Mouse (Mus musculus): ENCODE data around the gene Mettl1. TPM values are rescaled to one million over a fixed set of nuclear protein-coding genes. Genes with fewer than 3 reads are reported as not detected.

The Mettl1 gene
- polyA plus RNA-seq, 1 experiment from 2014 or later: 37.4 TPM

GRCm38 (mm10) chr10:127085633-127086032, 44.4 kb downstream of the Mettl1 start:
- DNase-seq (ENCODE audit: low spot score) (no peak), ATAC-seq (replicated peaks; ENCODE audit: low FRiP score, low read depth) (no peak)
- Histone ChIP-seq H3K4me1 (replicated peaks; ENCODE audit: insufficient read depth, low read length) (peaks cover 13% of the 10 kb centered on the region), H3K27ac (no peak overlapping the region), H3K9me3 (replicated peaks; ENCODE audit: low read length) (no peaks in the 10 kb centered on the region), H3K9ac (ENCODE audit: low read depth, low read length) (no peak overlapping the region), H3K27me3 (ENCODE audit: insufficient read depth, low read length) (peaks cover 31% of the 10 kb centered on the region), H3K4me3 (replicated peaks; ENCODE audit: low read depth, low read length) (no peak overlapping the region), H3K36me3 (ENCODE audit: insufficient read depth, low read length) (no peaks in the 10 kb centered on the region), H3K4me2 (ENCODE audit: low read length) (no peak overlapping the region)
- WGBS: 68% methylated on average over 6 of the region's 6 CpGs
- peak; percentile 31 for TF ChIP-seq CTCF (IDR thresholded peaks at IDR 0.05; ENCODE audit: low read depth)

GRCm38 (mm10) chr10:127090560-127091411, 49.6 kb downstream of the Mettl1 start:
- WGBS: 8% methylated on average over 57 of the region's 57 CpGs
- peak; percentile 61 for DNase-seq (ENCODE audit: low spot score)

GRCm38 (mm10) chr10:127091507-127092396, 50.5 kb downstream of the Mettl1 start:
- 10% methylated on average over 51 of the region's 51 CpGs for WGBS
- peak; percentile 22; the same call in 1 of the 2 replicates for ATAC-seq (replicated peaks; ENCODE audit: low FRiP score, low read depth)
- peak overlapping the region; percentile 42 for H3K4me2 ChIP-seq (ENCODE audit: low read length)
- H3K9ac ChIP-seq (ENCODE audit: low read depth, low read length): no peak overlapping the region
- peak overlapping the region; percentile 13; the same call in 1 of the 2 replicates for H3K4me3 ChIP-seq (replicated peaks; ENCODE audit: low read depth, low read length)
- H3K4me1 ChIP-seq (replicated peaks; ENCODE audit: insufficient read depth, low read length): peaks cover 16% of the 10 kb centered on the region
- H3K27me3 ChIP-seq (ENCODE audit: insufficient read depth, low read length): peaks cover 32% of the 10 kb centered on the region
- 0 out of 2 replicates have a peak, but pooled peaks have one; percentile 2 for TF ChIP-seq CTCF (IDR thresholded peaks at IDR 0.05; ENCODE audit: low read depth)
- no peak for DNase-seq (ENCODE audit: low spot score)
- peaks cover 9% of the 10 kb centered on the region; the same call in 1 of the 2 replicates for H3K36me3 ChIP-seq (ENCODE audit: insufficient read depth, low read length)
- no peaks in the 10 kb centered on the region for H3K9me3 ChIP-seq (replicated peaks; ENCODE audit: low read length)
- H3K27ac ChIP-seq: no peak overlapping the region

More at GRCm38 (mm10) chr10:127090560-127091411, 49.6 kb downstream of the Mettl1 start:
- ATAC-seq (replicated peaks; ENCODE audit: low FRiP score, low read depth): peak; percentile 19; the same call in 1 of the 2 replicates
- no peak for TF ChIP-seq CTCF (IDR thresholded peaks at IDR 0.05; ENCODE audit: low read depth)
- Histone ChIP-seq H3K36me3 (ENCODE audit: insufficient read depth, low read length) (0 out of 2 replicates have a peak, but pooled peaks cover 2% of the 10 kb centered on the region), H3K27ac (no peak overlapping the region), H3K4me2 (ENCODE audit: low read length) (peak overlapping the region; percentile 42), H3K4me1 (replicated peaks; ENCODE audit: insufficient read depth, low read length) (peaks cover 16% of the 10 kb centered on the region), H3K9me3 (replicated peaks; ENCODE audit: low read length) (no peaks in the 10 kb centered on the region), H3K4me3 (replicated peaks; ENCODE audit: low read depth, low read length) (peak overlapping the region; percentile 13; the same call in 1 of the 2 replicates), H3K27me3 (ENCODE audit: insufficient read depth, low read length) (peaks cover 32% of the 10 kb centered on the region), H3K9ac (ENCODE audit: low read depth, low read length) (no peak overlapping the region)

DNA sequence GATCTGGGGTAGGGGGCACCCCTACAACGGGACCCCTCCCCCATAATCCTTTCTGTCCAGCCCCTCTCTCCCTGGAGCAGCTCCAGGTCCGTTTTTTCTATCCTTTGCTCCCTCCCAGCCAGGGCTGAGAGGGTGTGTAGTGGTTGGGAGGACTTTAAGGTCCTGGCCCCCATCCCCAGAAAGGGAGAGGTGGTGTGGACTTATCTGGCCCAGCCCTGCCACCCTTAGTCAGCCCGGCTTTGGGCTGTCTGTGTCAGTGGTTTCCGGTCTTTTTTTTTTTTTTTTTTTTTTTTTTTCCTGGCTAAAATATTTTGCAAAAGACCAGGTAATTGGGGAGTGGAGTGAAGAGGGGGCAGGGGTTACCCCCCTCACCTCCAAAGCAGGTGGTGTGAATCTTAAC, 51.5 kb downstream of the Mettl1 start:
- DNase-seq (ENCODE audit: low spot score) (no peak), ATAC-seq (replicated peaks; ENCODE audit: low FRiP score, low read depth) (no peak)
- peaks cover 16% of the 10 kb centered on the region for H3K4me1 ChIP-seq (replicated peaks; ENCODE audit: insufficient read depth, low read length)
- no peak overlapping the region for H3K9ac ChIP-seq (ENCODE audit: low read depth, low read length)
- peaks cover 15% of the 10 kb centered on the region; the same call in 1 of the 2 replicates for H3K36me3 ChIP-seq (ENCODE audit: insufficient read depth, low read length)
- no peak for TF ChIP-seq CTCF (IDR thresholded peaks at IDR 0.05; ENCODE audit: low read depth)
- H3K27ac ChIP-seq: no peak overlapping the region
- H3K4me2 ChIP-seq (ENCODE audit: low read length): no peak overlapping the region
- 59% methylated on average over 4 of the region's 4 CpGs for WGBS
- no peak overlapping the region for H3K4me3 ChIP-seq (replicated peaks; ENCODE audit: low read depth, low read length)
- H3K27me3 ChIP-seq (ENCODE audit: insufficient read depth, low read length): peaks cover 32% of the 10 kb centered on the region
- no peaks in the 10 kb centered on the region for H3K9me3 ChIP-seq (replicated peaks; ENCODE audit: low read length)

DNA sequence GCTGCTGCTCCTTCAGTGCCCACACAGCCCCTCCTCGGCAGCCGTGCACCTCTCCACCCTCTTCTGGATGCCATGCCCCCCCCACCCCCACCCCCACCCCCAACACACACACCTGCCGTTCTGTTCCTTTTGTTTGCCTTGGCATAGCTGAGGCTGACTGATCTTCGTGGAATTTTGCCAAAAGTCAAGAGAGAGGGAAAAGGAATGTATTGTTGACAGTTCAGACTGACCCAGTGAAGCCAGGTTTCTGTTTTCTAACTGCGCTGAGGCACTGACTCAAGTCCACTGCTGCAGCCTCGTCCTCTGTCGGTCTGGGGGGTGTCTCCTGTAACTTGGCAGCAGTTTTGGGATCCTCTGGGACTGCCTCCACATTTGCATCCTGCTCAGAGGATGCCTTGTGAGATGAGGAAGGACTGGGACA, 53.2 kb downstream of the Mettl1 start:
- ATAC-seq (replicated peaks; ENCODE audit: low FRiP score, low read depth): no peak
- Histone ChIP-seq H3K27ac (no peak overlapping the region), H3K9me3 (replicated peaks; ENCODE audit: low read length) (no peaks in the 10 kb centered on the region), H3K9ac (ENCODE audit: low read depth, low read length) (no peak overlapping the region), H3K4me3 (replicated peaks; ENCODE audit: low read depth, low read length) (no peak overlapping the region), H3K36me3 (ENCODE audit: insufficient read depth, low read length) (peaks cover 19% of the 10 kb centered on the region; the same call in 1 of the 2 replicates), H3K4me1 (replicated peaks; ENCODE audit: insufficient read depth, low read length) (peaks cover 16% of the 10 kb centered on the region), H3K27me3 (ENCODE audit: insufficient read depth, low read length) (peaks cover 29% of the 10 kb centered on the region), H3K4me2 (ENCODE audit: low read length) (no peak overlapping the region)
- peak; percentile 28 for DNase-seq (ENCODE audit: low spot score)
- TF ChIP-seq CTCF (IDR thresholded peaks at IDR 0.05; ENCODE audit: low read depth): no peak
- WGBS: 26% methylated on average over 7 of the region's 7 CpGs

MicroRNA genes within 50 kb of the gene (microRNA counts, 519-probe panel; counts per million panel counts)
- 4,057 counts per million, percentile 76 among the panel's probes with 10 or more counts for microRNA mmu-miR-26a
- microRNA mmu-miR-546: 330 counts per million, percentile 68 among the panel's probes with 10 or more counts

Small RNA genes within 50 kb of the gene (microRNA-seq; reads per million reads assigned to microRNA genes)
- gene Mir26a-2 (67.1 reads per million, percentile 48 among the genes with 10 or more reads in this experiment), gene Mir546 (not detected)

Other genes with a start within 250 kb of the Mettl1 start
- gene Atp23, start 140.1 kb upstream of the Mettl1 start, polyA plus RNA-seq (2015; fragmentation: Nextera tagmentation; extraction: Ambion mirVana): 20.5 and 22.6 TPM in 2 replicates
- gene Ctdsp2, start 62.7 kb upstream of the Mettl1 start, polyA plus RNA-seq (2015; fragmentation: Nextera tagmentation; extraction: Ambion mirVana): 62.4 and 68.5 TPM in 2 replicates
- gene Avil, start 40.7 kb upstream of the Mettl1 start, polyA plus RNA-seq (2015; fragmentation: Nextera tagmentation; extraction: Ambion mirVana): 0.07 and 0.10 TPM in 2 replicates
- gene Tsfm, start 10.6 kb upstream of the Mettl1 start, polyA plus RNA-seq (2015; fragmentation: Nextera tagmentation; extraction: Ambion mirVana): 97.3 and 109 TPM in 2 replicates
- 0.89 and 1.3 TPM in 2 replicates for gene Eef1akmt3, start 99 bp downstream of the Mettl1 start, polyA plus RNA-seq (2015; fragmentation: Nextera tagmentation; extraction: Ambion mirVana)
- gene Cyp27b1, start 6.8 kb downstream of the Mettl1 start, polyA plus RNA-seq (2015; fragmentation: Nextera tagmentation; extraction: Ambion mirVana): 38.9 and 58.0 TPM in 2 replicates
- gene March9, start 18.8 kb downstream of the Mettl1 start, polyA plus RNA-seq (2015; fragmentation: Nextera tagmentation; extraction: Ambion mirVana): 1.6 and 1.9 TPM in 2 replicates
- 1,113 and 1,153 TPM in 2 replicates for gene Cdk4, start 22.1 kb downstream of the Mettl1 start, polyA plus RNA-seq (2015; fragmentation: Nextera tagmentation; extraction: Ambion mirVana)
- gene Tspan31, start 28.9 kb downstream of the Mettl1 start, polyA plus RNA-seq (2015; fragmentation: Nextera tagmentation; extraction: Ambion mirVana): 157 and 171 TPM in 2 replicates
- gene Agap2, start 33.9 kb downstream of the Mettl1 start, polyA plus RNA-seq (2015; fragmentation: Nextera tagmentation; extraction: Ambion mirVana): 0.04 and 0.09 TPM in 2 replicates
- 107 and 114 TPM in 2 replicates for gene Os9, start 79.7 kb downstream of the Mettl1 start, polyA plus RNA-seq (2015; fragmentation: Nextera tagmentation; extraction: Ambion mirVana)
- gene B4galnt1, start 123.8 kb downstream of the Mettl1 start, polyA plus RNA-seq (2015; fragmentation: Nextera tagmentation; extraction: Ambion mirVana): 15.0 and 16.4 TPM in 2 replicates
- 2.8 and 3.1 TPM in 2 replicates for gene Slc26a10, start 139.2 kb downstream of the Mettl1 start, polyA plus RNA-seq (2015; fragmentation: Nextera tagmentation; extraction: Ambion mirVana)
- 27.9 and 29.0 TPM in 2 replicates for gene Arhgef25, start 148.7 kb downstream of the Mettl1 start, polyA plus RNA-seq (2015; fragmentation: Nextera tagmentation; extraction: Ambion mirVana)
- gene Dtx3, start 154.3 kb downstream of the Mettl1 start, polyA plus RNA-seq (2015; fragmentation: Nextera tagmentation; extraction: Ambion mirVana): 83.3 and 85.1 TPM in 2 replicates
- 45.0 and 50.1 TPM in 2 replicates for gene Pip4k2c, start 170.2 kb downstream of the Mettl1 start, polyA plus RNA-seq (2015; fragmentation: Nextera tagmentation; extraction: Ambion mirVana)
- 0.28 and 0.47 TPM in 2 replicates for gene Kif5a, start 221.9 kb downstream of the Mettl1 start, polyA plus RNA-seq (2015; fragmentation: Nextera tagmentation; extraction: Ambion mirVana)
- 177 and 190 TPM in 2 replicates for gene Dctn2, start 225.0 kb downstream of the Mettl1 start, polyA plus RNA-seq (2015; fragmentation: Nextera tagmentation; extraction: Ambion mirVana)
- 10.5 and 10.7 TPM in 2 replicates for gene Mbd6, start 247.6 kb downstream of the Mettl1 start, polyA plus RNA-seq (2015; fragmentation: Nextera tagmentation; extraction: Ambion mirVana)